12 mouse cellular contexts compared by ENCODE assay signal in genomic region chr12:21133031-21133430, GRCm38 (mm10).
DNase-seq lines count a peak whose midpoint lies in the region; ATAC-seq and TF ChIP-seq lines count a peak whose summit lies in the region.
"Had no signal": no experiment of that assay in that cellular context is flagged by ENCODE, and none has a peak within 500 bp of the region (broad histone marks: within the 10 kb centered on the region; RNA-seq: fewer than 3 reads in every experiment).

No protein-coding gene starts in this region.

- no peaks in the 10 kb centered on the region for H3K9me3 ChIP-seq in hindbrain, embryonic 15.5 days
- H3K9me3 ChIP-seq in hindbrain, embryonic 12.5 days (replicated peaks), result no peaks in the 10 kb centered on the region
- H3K9me3 ChIP-seq in midbrain, postnatal 0 days (ENCODE audit: low read length), result no peaks in the 10 kb centered on the region
- H3K9me3 ChIP-seq in midbrain, embryonic 15.5 days, result no peaks in the 10 kb centered on the region

- H3K36me3 ChIP-seq in hindbrain, embryonic 15.5 days, result no peaks in the 10 kb centered on the region
- H3K36me3 ChIP-seq in hindbrain, embryonic 12.5 days, result no peaks in the 10 kb centered on the region
- no peaks in the 10 kb centered on the region for H3K36me3 ChIP-seq in midbrain, postnatal 0 days (ENCODE audit: insufficient read depth, low read length)
- H3K36me3 ChIP-seq in midbrain, embryonic 15.5 days (replicated peaks), result no peaks in the 10 kb centered on the region
- no peaks in the 10 kb centered on the region for H3K36me3 ChIP-seq in myocyte (ENCODE audit: control insufficient read depth, insufficient read depth)

- no peak for TF ChIP-seq CTCF in gastrocnemius, adult 2 months (IDR thresholded peaks at IDR 0.05)
- TF ChIP-seq CTCF in midbrain, postnatal 0 days (IDR thresholded peaks at IDR 0.05), result no peak

- 80% methylated on average over 4 of the region's 4 CpGs for WGBS in hindbrain, embryonic 15.5 days
- WGBS in hindbrain, embryonic 12.5 days, result 81% methylated on average over 4 of the region's 4 CpGs
- WGBS in midbrain, postnatal 0 days, result 82% methylated on average over 4 of the region's 4 CpGs
- WGBS in midbrain, embryonic 15.5 days, result 88% methylated on average over 4 of the region's 4 CpGs

- ATAC-seq in hindbrain, embryonic 15.5 days (ENCODE audit: low FRiP score, low read depth), result no peak
- no peak for ATAC-seq in hindbrain, embryonic 12.5 days (ENCODE audit: low FRiP score)
- ATAC-seq in midbrain, postnatal 0 days (ENCODE audit: low FRiP score), result no peak
- no peak for ATAC-seq in midbrain, embryonic 15.5 days (replicated peaks)
- ATAC-seq: Patski had no signal

- H3K9ac ChIP-seq in hindbrain, embryonic 15.5 days, result no peak overlapping the region
- H3K9ac ChIP-seq in hindbrain, embryonic 12.5 days, result no peak overlapping the region
- no peak overlapping the region for H3K9ac ChIP-seq in midbrain, postnatal 0 days (replicated peaks; ENCODE audit: low read length, poor library complexity, severe bottlenecking)
- no peak overlapping the region for H3K9ac ChIP-seq in midbrain, embryonic 15.5 days
- H3K9ac ChIP-seq: liver, embryonic 14.5 days had no signal

- no peak overlapping the region for H3K4me2 ChIP-seq in hindbrain, embryonic 15.5 days
- no peak overlapping the region for H3K4me2 ChIP-seq in hindbrain, embryonic 12.5 days (replicated peaks)
- H3K4me2 ChIP-seq in midbrain, postnatal 0 days (ENCODE audit: low read depth, low read length, poor library complexity, severe bottlenecking), result no peak overlapping the region
- no peak overlapping the region for H3K4me2 ChIP-seq in midbrain, embryonic 15.5 days
- peak overlapping the region; percentile 42 for H3K4me2 ChIP-seq in myocyte (ENCODE audit: low read depth)

- H3K27ac ChIP-seq in gastrocnemius, adult 2 months, result peak overlapping the region; percentile 58
- peak overlapping the region; percentile 39; the same call in 1 of the 2 replicates for H3K27ac ChIP-seq in hindbrain, embryonic 15.5 days (replicated peaks)
- H3K27ac ChIP-seq in hindbrain, embryonic 12.5 days, result no peak overlapping the region; the same call in 1 of the 2 replicates
- H3K27ac ChIP-seq in midbrain, postnatal 0 days (ENCODE audit: low read depth, low read length), result peak overlapping the region; percentile 63
- H3K27ac ChIP-seq in midbrain, embryonic 15.5 days, result no peak overlapping the region
- H3K27ac ChIP-seq: liver, embryonic 14.5 days had no signal

- no peak overlapping the region for H3ac ChIP-seq in myocyte (ENCODE audit: control insufficient read depth, insufficient read length)

- no peak for DNase-seq in gastrocnemius, adult 2 months
- no peak for DNase-seq in gastrocnemius, adult 18-20 months (ENCODE audit: low spot score)
- no peak for DNase-seq in midbrain, postnatal 0 days (ENCODE audit: low spot score)
- DNase-seq in urinary bladder, postnatal 14 days (ENCODE audit: low spot score), result no peak
- DNase-seq: adrenal gland, adult 8-10 months; spleen, adult 18-20 months had no signal

- H3K27me3 ChIP-seq in hindbrain, embryonic 15.5 days, result no peaks in the 10 kb centered on the region
- no peaks in the 10 kb centered on the region for H3K27me3 ChIP-seq in hindbrain, embryonic 12.5 days
- no peaks in the 10 kb centered on the region for H3K27me3 ChIP-seq in midbrain, postnatal 0 days (ENCODE audit: insufficient read depth, low read length)
- no peaks in the 10 kb centered on the region for H3K27me3 ChIP-seq in midbrain, embryonic 15.5 days (replicated peaks)
- H3K27me3 ChIP-seq in myocyte (ENCODE audit: control insufficient read depth, insufficient read depth, insufficient read length), result no peaks in the 10 kb centered on the region
- H3K27me3 ChIP-seq: Patski had no signal

- intact Hi-C loops in gastrocnemius, adult 2 months (cut with DNase I), result no loop called here

- no peak for TF ChIP-seq POLR2A in myocyte (IDR thresholded peaks at IDR 0.05; ENCODE audit: insufficient read length, low read depth)

- peaks cover 9% of the 10 kb centered on the region for H3K79me2 ChIP-seq in myocyte (ENCODE audit: control insufficient read depth, insufficient read depth)

- H3K4me1 ChIP-seq in hindbrain, embryonic 15.5 days (replicated peaks), result peaks cover 67% of the 10 kb centered on the region
- H3K4me1 ChIP-seq in hindbrain, embryonic 12.5 days, result peaks cover 69% of the 10 kb centered on the region
- peaks cover 22% of the 10 kb centered on the region; the same call in 1 of the 2 replicates for H3K4me1 ChIP-seq in midbrain, postnatal 0 days (ENCODE audit: insufficient read depth, low read length)
- H3K4me1 ChIP-seq in midbrain, embryonic 15.5 days, result peaks cover 53% of the 10 kb centered on the region

- no peak overlapping the region for H3K4me3 ChIP-seq in gastrocnemius, adult 2 months
- no peak overlapping the region for H3K4me3 ChIP-seq in hindbrain, embryonic 15.5 days
- no peak overlapping the region for H3K4me3 ChIP-seq in hindbrain, embryonic 12.5 days
- H3K4me3 ChIP-seq in midbrain, postnatal 0 days (ENCODE audit: low read depth, low read length), result no peak overlapping the region
- H3K4me3 ChIP-seq in midbrain, embryonic 15.5 days, result no peak overlapping the region
- no peak overlapping the region for H3K4me3 ChIP-seq in myocyte

TF ChIP-seq in myocyte, 11 proteins besides CTCF, POLR2A, EP300 and RAD21:
- peak in 2 of 3 experiments; percentile 38 to 45 for TF ChIP-seq MYOD1 (IDR thresholded peaks at IDR 0.05; ENCODE audit: control insufficient read depth in 1 of 3, insufficient read length in 2 of 3, low read depth in 2 of 3)
- TF ChIP-seq CEBPB (IDR thresholded peaks at IDR 0.05; ENCODE audit: insufficient read depth, poor library complexity, severe bottlenecking), result no peak
- TF ChIP-seq TCF12 (IDR thresholded peaks at IDR 0.05; ENCODE audit: insufficient read depth, poor library complexity, severe bottlenecking), result no peak
- TF ChIP-seq POLR2AphosphoS2 (IDR thresholded peaks at IDR 0.05; ENCODE audit: insufficient read length, low read depth), result no peak
- TF ChIP-seq USF1 (IDR thresholded peaks at IDR 0.05; ENCODE audit: low read depth), result no peak
- no peak for TF ChIP-seq REST (IDR thresholded peaks at IDR 0.05; ENCODE audit: insufficient read depth, insufficient read length)
- no peak for TF ChIP-seq E2F4 (IDR thresholded peaks at IDR 0.05; ENCODE audit: insufficient read depth)
- TF ChIP-seq TCF3 (IDR thresholded peaks at IDR 0.05; ENCODE audit: insufficient read length, low read depth), result no peak
- TF ChIP-seq SRF (IDR thresholded peaks at IDR 0.05; ENCODE audit: control insufficient read depth, insufficient read length, low read depth), result no peak
- no peak for TF ChIP-seq MAX (IDR thresholded peaks at IDR 0.05; ENCODE audit: low read depth)
- peak in 1 of 3 experiments; percentile 6 for TF ChIP-seq MYOG (IDR thresholded peaks at IDR 0.05; ENCODE audit: control insufficient read depth in 1 of 3, insufficient read depth in 1 of 3, insufficient read length in 2 of 3, low read depth in 2 of 3)

Comparison
In these comparisons a context has a peak if more than half of its experiments do, and no peak if none do; other contexts are left out.
1. H3K27ac ChIP-seq: peak in gastrocnemius, adult 2 months (single experiment), hindbrain, embryonic 15.5 days (single experiment) and midbrain, postnatal 0 days (single experiment); none in hindbrain, embryonic 12.5 days (single experiment) and midbrain, embryonic 15.5 days (single experiment).